Mouse (Mus musculus): Measurements from ENCODE around the gene Plxna2. TPM values are rescaled to one million over a fixed set of nuclear protein-coding genes. Genes with fewer than 3 reads are reported as not detected.

Gene Plxna2
- polyA plus RNA-seq, 1 experiment from 2014 or later, result 48.3 TPM

GRCm38 (mm10) chr1:194645898-194646297 is 27.9 kb downstream of the Plxna2 start:
- H3K27me3 ChIP-seq (ENCODE audit: control insufficient read depth, insufficient read depth, low read length), result no peaks in the 10 kb centered on the region
- H3K4me1 ChIP-seq (replicated peaks; ENCODE audit: control insufficient read depth, insufficient read depth, low read length), result peaks cover 15% of the 10 kb centered on the region
- H3K4me2 ChIP-seq (replicated peaks), result 0 out of 2 replicates have a peak overlapping the region, but pooled peaks have one; percentile 6
- no peak overlapping the region for H3K27ac ChIP-seq
- H3K9me3 ChIP-seq (ENCODE audit: control insufficient read depth, low read length), result no peaks in the 10 kb centered on the region
- H3K9ac ChIP-seq, result no peak overlapping the region
- DNase-seq (ENCODE audit: low spot score), result no peak
- no peak overlapping the region for H3K4me3 ChIP-seq (replicated peaks; ENCODE audit: low read length)
- no peak for ATAC-seq (ENCODE audit: low FRiP score)
- H3K36me3 ChIP-seq (replicated peaks; ENCODE audit: control insufficient read depth, insufficient read depth), result peaks cover 55% of the 10 kb centered on the region
- WGBS, result 94% methylated on average over 1 of the region's 1 CpGs

GRCm38 (mm10) chr1:194650076-194650475 is 32.1 kb downstream of the Plxna2 start:
- H3K4me3 ChIP-seq (replicated peaks; ENCODE audit: low read length), result no peak overlapping the region
- 72% methylated on average over 1 of the region's 1 CpGs for WGBS
- no peaks in the 10 kb centered on the region for H3K27me3 ChIP-seq (ENCODE audit: control insufficient read depth, insufficient read depth, low read length)
- H3K27ac ChIP-seq, result no peak overlapping the region
- H3K4me2 ChIP-seq (replicated peaks), result no peak overlapping the region
- H3K4me1 ChIP-seq (replicated peaks; ENCODE audit: control insufficient read depth, insufficient read depth, low read length), result peaks cover 7% of the 10 kb centered on the region
- ATAC-seq (ENCODE audit: low FRiP score) (no peak), DNase-seq (ENCODE audit: low spot score) (no peak)
- H3K9me3 ChIP-seq (ENCODE audit: control insufficient read depth, low read length), result no peaks in the 10 kb centered on the region
- H3K9ac ChIP-seq, result no peak overlapping the region
- peaks cover 66% of the 10 kb centered on the region for H3K36me3 ChIP-seq (replicated peaks; ENCODE audit: control insufficient read depth, insufficient read depth)

GRCm38 (mm10) chr1:194650566-194650965 is 32.5 kb downstream of the Plxna2 start:
- Histone ChIP-seq H3K9me3 (ENCODE audit: control insufficient read depth, low read length) (no peaks in the 10 kb centered on the region), H3K36me3 (replicated peaks; ENCODE audit: control insufficient read depth, insufficient read depth) (peaks cover 62% of the 10 kb centered on the region), H3K4me3 (replicated peaks; ENCODE audit: low read length) (no peak overlapping the region), H3K4me2 (replicated peaks) (no peak overlapping the region), H3K27ac (no peak overlapping the region), H3K27me3 (ENCODE audit: control insufficient read depth, insufficient read depth, low read length) (no peaks in the 10 kb centered on the region), H3K4me1 (replicated peaks; ENCODE audit: control insufficient read depth, insufficient read depth, low read length) (peaks cover 7% of the 10 kb centered on the region), H3K9ac (no peak overlapping the region)
- no peak for DNase-seq (ENCODE audit: low spot score)
- ATAC-seq (ENCODE audit: low FRiP score), result no peak
- 98% methylated on average over 2 of the region's 2 CpGs for WGBS

GRCm38 (mm10) chr1:194651987-194652386 is 34.0 kb downstream of the Plxna2 start:
- no peak overlapping the region for H3K4me2 ChIP-seq (replicated peaks)
- H3K27ac ChIP-seq, result no peak overlapping the region; the same call in 1 of the 2 replicates
- H3K4me3 ChIP-seq (replicated peaks; ENCODE audit: low read length), result no peak overlapping the region
- ATAC-seq (ENCODE audit: low FRiP score), result no peak
- no peak overlapping the region for H3K9ac ChIP-seq
- peaks cover 59% of the 10 kb centered on the region for H3K36me3 ChIP-seq (replicated peaks; ENCODE audit: control insufficient read depth, insufficient read depth)
- no peak for DNase-seq (ENCODE audit: low spot score)
- H3K4me1 ChIP-seq (replicated peaks; ENCODE audit: control insufficient read depth, insufficient read depth, low read length), result no peaks in the 10 kb centered on the region; the same call in 1 of the 2 replicates
- 86% methylated on average over 3 of the region's 3 CpGs for WGBS
- H3K27me3 ChIP-seq (ENCODE audit: control insufficient read depth, insufficient read depth, low read length), result no peaks in the 10 kb centered on the region
- H3K9me3 ChIP-seq (ENCODE audit: control insufficient read depth, low read length), result no peaks in the 10 kb centered on the region

GRCm38 (mm10) chr1:194658459-194659160 is 40.6 kb downstream of the Plxna2 start:
- no peak overlapping the region for H3K4me2 ChIP-seq (replicated peaks)
- DNase-seq (ENCODE audit: low spot score) (peak; percentile 57), ATAC-seq (ENCODE audit: low FRiP score) (peak; percentile 76; the same call in 1 of the 2 replicates)
- peaks cover 23% of the 10 kb centered on the region; the same call in 1 of the 2 replicates for H3K4me1 ChIP-seq (replicated peaks; ENCODE audit: control insufficient read depth, insufficient read depth, low read length)
- H3K4me3 ChIP-seq (replicated peaks; ENCODE audit: low read length), result no peak overlapping the region
- WGBS, result 52% methylated on average over 1 of the region's 1 CpGs
- H3K9ac ChIP-seq, result no peak overlapping the region
- peak overlapping the region; percentile 38 for H3K27ac ChIP-seq
- no peaks in the 10 kb centered on the region for H3K9me3 ChIP-seq (ENCODE audit: control insufficient read depth, low read length)
- H3K27me3 ChIP-seq (ENCODE audit: control insufficient read depth, insufficient read depth, low read length), result no peaks in the 10 kb centered on the region
- H3K36me3 ChIP-seq (replicated peaks; ENCODE audit: control insufficient read depth, insufficient read depth), result peaks cover 19% of the 10 kb centered on the region

GRCm38 (mm10) chr1:194660426-194661119 is 42.6 kb downstream of the Plxna2 start:
- no peak for DNase-seq (ENCODE audit: low spot score)
- 81% methylated on average over 3 of the region's 3 CpGs for WGBS
- Histone ChIP-seq H3K4me2 (replicated peaks) (no peak overlapping the region), H3K4me1 (replicated peaks; ENCODE audit: control insufficient read depth, insufficient read depth, low read length) (peaks cover 35% of the 10 kb centered on the region; the same call in 1 of the 2 replicates), H3K27me3 (ENCODE audit: control insufficient read depth, insufficient read depth, low read length) (no peaks in the 10 kb centered on the region), H3K36me3 (replicated peaks; ENCODE audit: control insufficient read depth, insufficient read depth) (peaks cover 19% of the 10 kb centered on the region), H3K4me3 (replicated peaks; ENCODE audit: low read length) (no peak overlapping the region), H3K9ac (no peak overlapping the region), H3K9me3 (ENCODE audit: control insufficient read depth, low read length) (no peaks in the 10 kb centered on the region), H3K27ac (no peak overlapping the region)
- ATAC-seq (ENCODE audit: low FRiP score), result no peak

- H3K4me1 ChIP-seq (replicated peaks; ENCODE audit: control insufficient read depth, insufficient read depth, low read length), result peaks cover 35% of the 10 kb centered on the region; the same call in 1 of the 2 replicates
- no peak overlapping the region for H3K4me2 ChIP-seq (replicated peaks)
- ATAC-seq (ENCODE audit: low FRiP score) (no peak), DNase-seq (ENCODE audit: low spot score) (no peak)
- H3K9me3 ChIP-seq (ENCODE audit: control insufficient read depth, low read length), result no peaks in the 10 kb centered on the region
- H3K27ac ChIP-seq, result no peak overlapping the region
- H3K36me3 ChIP-seq (replicated peaks; ENCODE audit: control insufficient read depth, insufficient read depth), result peaks cover 13% of the 10 kb centered on the region
- H3K9ac ChIP-seq, result no peak overlapping the region
- no peak overlapping the region for H3K4me3 ChIP-seq (replicated peaks; ENCODE audit: low read length)
- H3K27me3 ChIP-seq (ENCODE audit: control insufficient read depth, insufficient read depth, low read length), result no peaks in the 10 kb centered on the region
These were observed 45.0 kb downstream of the Plxna2 start for GRCm38 (mm10) chr1:194663021-194663420.

- no peak for DNase-seq (ENCODE audit: low spot score)
- H3K4me3 ChIP-seq (replicated peaks; ENCODE audit: low read length), result no peak overlapping the region
- H3K9me3 ChIP-seq (ENCODE audit: control insufficient read depth, low read length), result no peaks in the 10 kb centered on the region
- peaks cover 21% of the 10 kb centered on the region; the same call in 1 of the 2 replicates for H3K4me1 ChIP-seq (replicated peaks; ENCODE audit: control insufficient read depth, insufficient read depth, low read length)
- H3K27ac ChIP-seq, result no peak overlapping the region
- ATAC-seq (ENCODE audit: low FRiP score), result no peak
- 69% methylated on average over 3 of the region's 3 CpGs for WGBS
- H3K27me3 ChIP-seq (ENCODE audit: control insufficient read depth, insufficient read depth, low read length), result no peaks in the 10 kb centered on the region
- H3K36me3 ChIP-seq (replicated peaks; ENCODE audit: control insufficient read depth, insufficient read depth), result peaks cover 8% of the 10 kb centered on the region
- no peak overlapping the region for H3K9ac ChIP-seq
- H3K4me2 ChIP-seq (replicated peaks), result no peak overlapping the region
These were observed 47.7 kb downstream of the Plxna2 start for GRCm38 (mm10) chr1:194665715-194666114.

GRCm38 (mm10) chr1:194671783-194672524 is 53.9 kb downstream of the Plxna2 start:
- DNase-seq (ENCODE audit: low spot score) (no peak), ATAC-seq (ENCODE audit: low FRiP score) (no peak)
- WGBS, result 86% methylated on average over 4 of the region's 4 CpGs
- Histone ChIP-seq H3K4me1 (replicated peaks; ENCODE audit: control insufficient read depth, insufficient read depth, low read length) (no peaks in the 10 kb centered on the region), H3K4me3 (replicated peaks; ENCODE audit: low read length) (no peak overlapping the region), H3K36me3 (replicated peaks; ENCODE audit: control insufficient read depth, insufficient read depth) (no peaks in the 10 kb centered on the region), H3K9me3 (ENCODE audit: control insufficient read depth, low read length) (no peaks in the 10 kb centered on the region), H3K27ac (no peak overlapping the region), H3K4me2 (replicated peaks) (no peak overlapping the region), H3K27me3 (ENCODE audit: control insufficient read depth, insufficient read depth, low read length) (no peaks in the 10 kb centered on the region), H3K9ac (no peak overlapping the region)

Data from hindbrain, embryonic 14.5 days (tissue).